Mouse (Mus musculus) frontal cortex, postnatal 14 days (tissue): ENCODE measurements around the gene Unc13b.
A peak's percentile ranks its signal among the peaks of the same experiment; 100 is the strongest.

ENCODE experiments used
- DNase-seq, 2 experiments: peaks; one replicate each; pipeline ENCODE4 v3.0.0; 2022; ENCODE audit warnings: low spot score in 2 of 2

Unc13b gene

GRCm38 (mm10) chr4:43216491-43216890, 157.7 kb downstream of the Unc13b start:
- no peak for DNase-seq

DNA sequence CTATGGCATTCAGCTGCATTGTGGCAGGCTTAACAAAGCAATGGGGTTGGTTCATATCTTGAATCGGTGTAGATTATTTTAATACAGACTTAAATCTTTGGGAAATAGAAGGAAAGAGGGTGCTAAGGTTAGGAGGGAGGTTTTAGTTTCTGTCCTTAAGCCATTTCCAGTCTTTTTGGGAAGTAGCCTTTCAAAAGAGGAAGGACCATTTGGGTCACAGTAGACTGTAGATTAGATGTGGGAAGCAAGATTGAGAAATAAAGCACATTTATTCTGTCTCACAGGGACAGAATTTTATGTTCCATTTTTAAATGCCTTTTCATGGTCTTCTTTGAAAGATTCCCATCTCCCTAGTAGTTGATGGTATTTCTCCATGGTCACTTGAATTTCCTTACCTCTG, 159.2 kb downstream of the Unc13b start:
- DNase-seq, result no peak

GRCm38 (mm10) chr4:43231821-43232220, 173.1 kb downstream of the Unc13b start:
- no peak for DNase-seq

DNA sequence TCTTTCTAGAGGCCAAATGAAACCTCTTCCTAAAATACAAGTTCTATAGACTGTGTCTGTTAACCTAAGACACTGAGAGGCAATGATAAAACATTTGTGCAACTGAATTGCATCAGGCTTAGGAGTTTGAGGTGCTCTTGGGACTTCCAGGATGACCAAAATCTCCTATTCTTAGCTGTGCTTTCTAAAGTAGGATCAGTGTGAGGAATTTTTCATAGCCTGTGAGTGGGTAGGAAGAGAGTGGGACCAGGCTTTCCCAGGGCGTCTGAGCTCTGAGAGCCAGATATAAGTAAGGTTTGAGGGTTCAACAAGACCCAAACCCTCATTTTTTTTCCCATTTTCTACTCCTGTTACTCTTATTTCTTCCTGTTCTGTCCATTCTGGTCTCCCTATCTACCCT, 174.2 kb downstream of the Unc13b start:
- no peak for DNase-seq

- no peak for DNase-seq
Observed at GRCm38 (mm10) chr4:43233489-43233888, 174.7 kb downstream of the Unc13b start.

DNA sequence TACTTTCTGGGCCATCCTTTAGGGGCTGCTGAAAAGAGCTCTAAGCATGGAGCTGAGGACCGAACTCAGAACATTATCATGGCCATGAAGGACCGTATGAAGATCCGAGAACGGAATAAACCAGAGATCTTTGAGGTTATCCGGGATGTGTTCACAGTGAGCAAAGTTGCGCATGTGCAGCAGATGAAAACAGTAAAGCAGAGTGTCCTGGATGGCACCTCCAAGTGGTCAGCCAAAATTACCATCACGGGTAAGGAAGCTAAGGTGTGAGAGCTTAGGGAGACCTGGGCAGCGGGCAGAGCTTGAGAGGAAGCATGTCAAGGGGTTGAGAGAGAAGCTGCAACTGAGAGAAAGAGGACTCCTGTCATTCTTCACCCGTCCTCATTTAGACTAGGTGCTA, 178.1 kb downstream of the Unc13b start:
- DNase-seq, result no peak

- DNase-seq, result no peak
Observed at GRCm38 (mm10) chr4:43240716-43241115, 182.0 kb downstream of the Unc13b start.

GRCm38 (mm10) chr4:43244022-43244421, 185.3 kb downstream of the Unc13b start:
- no peak for DNase-seq

- no peak for DNase-seq
Observed at GRCm38 (mm10) chr4:43245776-43246175, 187.0 kb downstream of the Unc13b start.

- DNase-seq, result no peak
Observed at GRCm38 (mm10) chr4:43248026-43248425, 189.3 kb downstream of the Unc13b start.

DNA sequence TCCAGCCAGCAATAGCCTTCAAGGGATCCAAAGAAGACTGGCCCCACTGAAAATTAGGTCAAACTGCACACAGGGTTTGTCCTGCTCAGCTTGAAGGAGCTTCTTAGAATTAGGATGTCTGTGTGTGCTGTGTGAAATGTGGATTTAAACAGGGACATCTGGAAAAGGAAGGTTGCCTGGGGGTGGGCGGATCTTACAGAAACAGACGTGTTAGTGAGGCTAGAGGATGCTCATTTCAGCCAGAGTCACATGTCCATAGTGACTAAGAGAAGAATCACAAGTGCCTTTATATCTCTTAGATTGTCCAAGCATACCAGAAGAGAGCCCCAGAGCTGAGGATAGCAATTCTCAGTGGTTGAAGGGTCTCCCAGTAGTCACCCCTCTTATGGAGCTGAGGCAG, 190.2 kb downstream of the Unc13b start:
- DNase-seq, result no peak

DNA sequence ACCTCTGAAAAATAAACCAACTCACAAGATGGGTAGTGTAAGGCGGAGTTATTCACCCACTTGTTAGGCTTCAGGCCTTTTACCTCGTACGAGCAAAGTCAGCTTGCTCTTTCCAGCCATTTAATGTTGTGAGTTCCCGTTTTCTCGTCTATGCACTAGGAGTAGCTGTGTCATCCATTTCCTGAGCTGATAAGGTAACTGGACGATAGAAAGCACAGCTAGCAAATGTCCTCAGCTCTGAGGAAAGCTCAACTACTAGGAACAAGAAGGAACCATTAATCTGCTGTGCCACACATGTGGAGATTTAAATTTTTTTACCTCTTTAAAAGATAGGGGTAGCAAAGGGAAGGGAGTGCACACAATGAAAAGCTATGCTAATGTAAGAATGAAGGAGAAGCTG, 192.5 kb downstream of the Unc13b start:
- no peak for DNase-seq

GRCm38 (mm10) chr4:43257040-43257439, 198.3 kb downstream of the Unc13b start:
- DNase-seq, result no peak

DNA sequence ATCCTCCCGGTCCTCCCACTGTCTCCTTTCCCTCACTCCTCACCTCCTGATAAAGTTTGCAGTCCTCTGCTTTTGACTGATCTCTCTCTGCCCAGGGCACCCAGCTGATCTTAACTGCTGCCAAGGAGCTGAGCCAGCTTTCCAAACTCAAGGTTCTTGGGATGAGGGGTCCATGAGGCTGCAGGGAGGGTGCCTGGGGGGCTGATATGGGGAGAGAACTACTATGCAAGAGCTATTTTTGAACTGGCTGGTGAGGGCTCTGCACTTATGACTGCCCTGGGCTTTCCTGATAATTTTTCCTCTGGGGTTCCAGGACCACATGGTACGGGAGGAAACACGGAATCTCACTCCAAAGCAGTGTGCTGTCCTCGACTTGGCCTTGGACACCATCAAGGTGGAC, 199.8 kb downstream of the Unc13b start:
- DNase-seq, result no peak

GRCm38 (mm10) chr4:43259435-43259834, 200.7 kb downstream of the Unc13b start:
- no peak for DNase-seq

DNA sequence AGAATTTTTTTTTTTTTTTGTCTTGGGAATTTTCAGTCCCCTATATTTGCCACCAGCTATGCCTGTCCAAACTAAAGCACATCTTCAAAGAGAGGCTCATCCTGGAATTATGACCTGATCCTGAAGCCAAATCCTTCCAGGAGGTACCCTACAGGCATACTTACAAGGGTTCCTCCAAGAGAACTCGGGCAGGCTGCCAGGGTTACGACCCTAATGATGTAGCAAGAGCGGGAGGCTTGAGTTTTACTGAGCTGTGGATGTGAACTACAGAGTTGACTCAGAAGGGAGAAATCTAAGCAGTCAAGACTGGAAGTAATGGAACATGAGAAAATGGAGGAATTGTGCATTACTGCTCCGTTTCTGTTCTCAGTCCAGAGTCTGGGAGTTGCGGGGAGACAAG, 201.3 kb downstream of the Unc13b start:
- DNase-seq, result no peak

DNA sequence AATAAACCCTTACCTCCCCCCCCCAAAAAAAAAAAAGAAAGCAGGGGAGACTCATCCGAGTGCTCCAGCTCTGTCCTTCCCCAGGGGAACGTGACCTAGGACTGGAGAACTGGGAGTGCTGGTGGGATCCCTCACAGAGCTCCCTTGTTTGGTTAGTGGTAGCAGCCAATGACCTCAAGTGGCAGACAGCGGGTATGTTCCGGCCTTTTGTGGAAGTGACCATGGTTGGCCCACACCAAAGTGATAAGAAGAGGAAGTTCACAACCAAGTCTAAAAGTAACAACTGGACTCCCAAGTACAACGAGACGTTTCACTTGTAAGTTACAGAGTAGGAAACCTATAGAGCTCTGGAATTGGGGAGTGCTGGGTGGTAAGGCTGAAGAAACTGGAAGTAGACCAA, 204.1 kb downstream of the Unc13b start:
- DNase-seq, result no peak

- no peak for DNase-seq
Observed at GRCm38 (mm10) chr4:43266146-43266545, 207.4 kb downstream of the Unc13b start.

GRCm38 (mm10) chr4:43266623-43267322, 208.0 kb downstream of the Unc13b start, which contains the start of gene Atp8b5:
TSS of gene Atp8b5 (plus strand) at chr4:43267159.
- DNase-seq, result peak; percentile 73 to 79

DNA sequence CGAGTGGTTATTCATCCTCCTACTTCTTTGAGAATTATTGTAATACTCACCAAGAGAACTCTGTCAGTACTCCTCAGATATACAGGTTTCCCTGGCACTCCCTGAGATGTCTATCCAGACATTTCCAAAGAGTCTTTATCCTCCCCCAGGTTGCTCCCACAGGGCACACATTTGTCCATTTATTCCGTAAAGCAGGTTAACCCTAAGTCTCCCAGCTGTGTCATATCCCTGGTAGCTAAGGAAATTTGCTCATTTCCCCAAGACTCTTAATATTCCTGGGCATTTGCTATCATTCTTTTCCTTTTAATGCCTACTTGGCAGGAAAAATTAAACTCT, 208.5 kb downstream of the Unc13b start:
- no peak for DNase-seq

- DNase-seq, result no peak
Observed at GRCm38 (mm10) chr4:43285476-43285875, 226.7 kb downstream of the Unc13b start.

- DNase-seq, result no peak
Observed at GRCm38 (mm10) chr4:43287305-43287704, 228.6 kb downstream of the Unc13b start.

GRCm38 (mm10) chr4:43294001-43294400, 235.2 kb downstream of the Unc13b start:
- DNase-seq, result no peak

DNA sequence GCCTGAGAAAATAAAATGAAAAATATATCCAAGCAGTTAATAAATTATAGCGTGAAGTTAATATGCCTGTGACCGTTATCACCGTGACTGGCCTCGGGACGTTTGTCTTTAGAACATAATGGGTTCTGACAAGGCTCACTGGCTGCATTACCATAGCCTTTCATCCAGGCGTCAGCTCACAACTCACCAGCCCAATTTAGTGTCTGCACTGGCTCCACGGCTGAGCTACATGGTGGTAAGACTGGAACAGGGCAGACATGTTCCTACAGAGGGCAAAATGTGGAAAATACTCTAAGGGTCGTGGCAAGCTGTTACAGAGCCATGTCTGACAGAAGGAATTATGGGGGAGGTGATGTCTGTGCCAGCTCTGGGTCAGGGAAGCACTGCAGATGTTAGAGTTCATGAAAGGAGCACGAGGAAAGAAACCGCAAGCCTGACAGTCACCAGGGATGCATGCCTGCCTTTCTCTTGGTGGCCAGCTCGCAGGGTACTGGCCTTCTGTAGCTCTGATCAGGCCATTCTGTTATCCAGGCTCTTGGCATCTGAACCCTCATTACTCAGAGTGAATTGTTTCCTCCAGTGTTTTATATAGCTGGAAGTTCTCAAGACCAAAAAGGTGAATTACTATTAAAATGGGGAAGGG, 251.1 kb downstream of the Unc13b start:
- DNase-seq, result no peak
